Mouse (Mus musculus): ENCODE data around the gene Obp2b.

DNA sequence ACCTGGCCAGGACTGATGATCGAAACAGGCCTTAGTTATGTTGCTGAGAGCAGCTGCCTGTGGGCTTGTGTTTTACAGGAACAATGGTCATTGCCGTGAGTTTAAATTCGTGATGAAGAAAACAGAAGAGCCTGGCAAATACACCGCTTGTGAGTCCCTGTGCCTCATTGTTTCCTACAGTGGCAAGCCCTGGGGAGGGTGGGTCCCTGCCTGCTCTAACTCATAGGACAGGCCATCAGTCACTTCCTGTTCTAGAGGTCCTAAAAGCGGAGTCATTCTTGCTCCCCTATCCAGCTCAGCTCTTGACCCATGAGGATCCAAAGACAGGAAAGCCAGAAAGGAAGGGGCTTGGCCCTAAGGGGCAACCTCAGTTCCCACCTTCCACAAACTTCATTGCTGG, 35.8 kb upstream of the Obp2b start:
- TF ChIP-seq POLR2A (IDR thresholded peaks at IDR 0.05; ENCODE audit: borderline replicate concordance, control insufficient read depth, low read depth, low read length) = no peak
- no peak for TF ChIP-seq CTCF (IDR thresholded peaks at IDR 0.05; ENCODE audit: control insufficient read depth, insufficient read depth, low read length)
